Mouse (Mus musculus): ENCODE measurements around the gene Slc8b1. TPM values are rescaled to one million over a fixed set of nuclear protein-coding genes. Genes with fewer than 3 reads are reported as not detected.
"Not testable (repeated sequence)": the region's sequence is repeated elsewhere in the genome, so short reads cannot be mapped to it uniquely, and the experiment has no call there.

Slc8b1 gene
- polyA plus RNA-seq, 1 experiment from 2014 or later, result 4.2 TPM

DNA sequence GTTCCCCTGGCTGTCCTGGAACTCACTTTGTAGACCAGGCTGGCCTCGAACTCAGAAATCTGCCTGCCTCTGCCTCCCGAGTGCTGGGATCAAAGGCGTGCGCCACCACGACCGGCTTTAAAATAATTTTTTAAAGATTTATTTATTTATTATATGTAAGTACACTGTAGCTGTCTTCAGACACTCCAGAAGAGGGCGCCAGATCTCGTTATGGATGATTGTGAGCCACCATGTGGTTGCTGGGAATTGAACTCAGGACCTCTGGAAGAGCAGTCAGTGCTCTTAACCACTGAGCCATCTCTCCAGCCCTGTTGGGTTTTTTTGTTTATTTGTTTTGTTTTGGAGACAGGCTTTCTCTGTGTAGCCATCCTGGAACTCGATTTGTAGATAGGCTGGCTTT lies 10.4 kb upstream of the Slc8b1 start:
- not testable (repeated sequence) for H3K4me3 ChIP-seq; H3K9me3 ChIP-seq; DNase-seq (ENCODE audit: low spot score); H3K27ac ChIP-seq; H3K27me3 ChIP-seq (ENCODE audit: insufficient read depth, poor library complexity, severe bottlenecking)
- WGBS, result 83% methylated on average over 9 of the region's 9 CpGs
- peaks cover 16% of the 10 kb centered on the region for H3K36me3 ChIP-seq
- peaks cover 21% of the 10 kb centered on the region for H3K4me1 ChIP-seq

DNA sequence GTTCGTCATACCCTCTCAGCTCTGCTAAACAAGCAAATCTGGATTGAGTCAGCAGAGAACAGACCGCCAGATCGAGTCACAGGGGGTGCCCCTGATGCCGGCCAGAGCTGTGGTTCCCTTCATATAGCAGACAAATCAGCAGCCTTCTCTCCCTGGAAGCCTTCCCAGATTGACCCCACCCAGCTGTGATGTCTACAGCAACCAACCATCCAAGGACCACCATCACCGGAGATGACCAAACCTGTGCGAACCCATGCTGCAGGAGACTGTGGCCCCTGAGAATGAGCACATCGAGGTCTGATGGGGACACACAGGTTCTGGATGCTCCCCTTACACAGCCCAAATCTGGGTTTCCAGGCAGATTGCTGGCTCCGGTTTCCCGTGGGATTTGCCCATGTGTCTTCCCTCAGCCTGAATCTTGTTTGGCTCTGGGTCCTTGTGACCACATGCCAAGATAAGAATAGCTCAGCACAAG lies 8.8 kb upstream of the Slc8b1 start:
- H3K4me1 ChIP-seq, result peaks cover 24% of the 10 kb centered on the region
- WGBS, result 61% methylated on average over 9 of the region's 9 CpGs
- H3K36me3 ChIP-seq, result peaks cover 5% of the 10 kb centered on the region; the same call in 1 of the 2 replicates
- H3K4me3 ChIP-seq, result peak overlapping the region; percentile 96
- no peaks in the 10 kb centered on the region for H3K27me3 ChIP-seq (ENCODE audit: insufficient read depth, poor library complexity, severe bottlenecking)
- H3K27ac ChIP-seq, result no peak overlapping the region
- H3K9me3 ChIP-seq, result no peaks in the 10 kb centered on the region
- no peak for DNase-seq (ENCODE audit: low spot score)

DNA sequence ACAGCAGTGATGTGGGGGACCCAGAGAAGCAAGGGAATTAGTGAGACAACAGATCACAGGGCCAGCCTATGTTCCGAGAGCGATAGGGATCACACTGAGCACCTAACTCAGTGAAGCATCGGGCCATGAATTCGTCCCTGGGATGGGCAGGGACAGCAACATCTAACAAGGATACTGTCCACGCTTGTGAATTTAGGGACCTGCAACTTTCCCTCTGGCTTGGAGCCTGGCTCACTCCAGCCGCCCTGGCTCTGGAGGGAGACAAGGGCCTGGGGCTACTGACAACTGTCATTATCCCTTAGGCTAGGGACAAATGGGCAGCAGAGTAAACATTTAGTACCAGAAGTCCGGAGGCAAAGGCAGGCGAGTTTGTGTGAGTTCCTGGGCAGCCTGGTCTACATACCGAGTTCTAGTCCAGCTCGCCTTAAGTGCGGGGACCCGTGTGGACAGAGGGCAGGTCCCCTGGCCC lies 8.3 kb upstream of the Slc8b1 start:
- H3K27me3 ChIP-seq (ENCODE audit: insufficient read depth, poor library complexity, severe bottlenecking), result no peaks in the 10 kb centered on the region
- DNase-seq (ENCODE audit: low spot score), result no peak
- H3K9me3 ChIP-seq, result no peaks in the 10 kb centered on the region
- H3K4me1 ChIP-seq, result peaks cover 24% of the 10 kb centered on the region
- WGBS, result 5% methylated on average over 12 of the region's 12 CpGs
- H3K27ac ChIP-seq, result peak overlapping the region; percentile 91
- H3K4me3 ChIP-seq, result peak overlapping the region; percentile 96
- 0 out of 2 replicates have a peak, but pooled peaks cover 2% of the 10 kb centered on the region for H3K36me3 ChIP-seq

DNA sequence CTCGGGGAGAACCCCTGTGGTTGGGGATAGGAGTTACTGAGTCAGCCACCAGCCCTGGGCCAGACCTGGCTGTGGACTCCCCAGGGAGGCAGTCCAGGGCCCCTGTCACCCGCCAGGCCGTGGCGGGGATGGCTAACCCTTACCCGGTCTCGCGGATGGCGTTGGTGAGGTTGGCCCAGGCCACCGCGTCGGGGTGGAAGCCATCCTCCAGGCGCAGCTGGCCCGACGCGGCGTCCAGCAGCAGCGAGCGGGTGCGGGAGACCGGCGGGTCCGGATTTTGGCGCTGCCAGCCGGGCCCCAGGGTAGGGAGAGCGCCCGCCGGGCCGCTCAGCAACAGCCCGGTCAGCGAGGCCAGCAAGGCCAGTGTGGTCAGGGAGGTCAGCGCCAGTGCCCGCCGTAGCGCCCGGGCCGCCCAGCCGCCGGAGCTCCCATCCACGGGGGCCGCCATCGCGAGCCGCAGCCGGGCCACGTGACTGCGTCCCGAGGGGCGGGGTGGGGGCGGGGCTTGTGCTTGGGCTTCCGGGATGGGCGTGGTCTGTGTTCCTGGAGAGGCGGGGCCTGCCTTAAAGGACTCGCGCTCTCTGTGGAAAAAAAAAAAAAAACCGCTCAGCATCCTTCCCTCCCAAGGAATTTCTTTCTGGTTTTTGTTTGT lies 7.7 kb upstream of the Slc8b1 start, which contains the start of gene Plbd2:
TSS of gene Plbd2 (minus strand) at position 482 of the 652 bp plus-strand sequence.
- 0 out of 2 replicates have a peak, but pooled peaks cover 2% of the 10 kb centered on the region for H3K36me3 ChIP-seq
- DNase-seq (ENCODE audit: low spot score), result peak; percentile 96
- H3K4me3 ChIP-seq, result peak within 1 kb of the TSS; percentile 96
- no peaks in the 10 kb centered on the region for H3K27me3 ChIP-seq (ENCODE audit: insufficient read depth, poor library complexity, severe bottlenecking)
- WGBS, result under 1% methylated on average over 55 of the region's 55 CpGs
- peaks cover 24% of the 10 kb centered on the region for H3K4me1 ChIP-seq
- peak within 1 kb of the TSS; percentile 91 for H3K27ac ChIP-seq
- H3K9me3 ChIP-seq, result no peaks in the 10 kb centered on the region

DNA sequence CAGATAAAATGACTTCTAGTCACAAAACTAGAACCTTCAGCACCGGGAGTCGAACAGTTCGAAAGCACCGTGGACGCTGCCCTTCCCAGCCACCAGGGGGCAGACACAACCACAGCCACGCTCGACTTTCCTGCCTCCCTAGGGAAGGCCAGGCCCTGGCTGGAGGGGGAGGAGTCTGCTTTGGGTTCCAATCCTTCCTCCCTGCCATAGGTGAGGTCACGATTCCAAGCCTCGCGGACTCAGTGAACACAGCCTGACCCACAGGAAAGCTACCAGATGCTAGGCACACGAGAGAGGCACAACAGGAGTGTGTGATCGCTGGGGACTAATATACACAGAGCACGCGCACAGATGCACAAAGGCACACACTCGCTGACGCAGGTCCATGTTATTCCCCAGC lies 5.6 kb upstream of the Slc8b1 start:
- H3K27me3 ChIP-seq (ENCODE audit: insufficient read depth, poor library complexity, severe bottlenecking), result no peaks in the 10 kb centered on the region
- WGBS, result 26% methylated on average over 16 of the region's 16 CpGs
- H3K4me3 ChIP-seq, result peak overlapping the region; percentile 22; the same call in 1 of the 2 replicates
- peaks cover 30% of the 10 kb centered on the region for H3K4me1 ChIP-seq
- DNase-seq (ENCODE audit: low spot score), result peak; percentile 88
- H3K9me3 ChIP-seq, result no peaks in the 10 kb centered on the region; the same call in 1 of the 2 replicates
- H3K36me3 ChIP-seq, result no peaks in the 10 kb centered on the region
- peak overlapping the region; percentile 59; the same call in 1 of the 2 replicates for H3K27ac ChIP-seq

GRCm38 (mm10) chr5:120505781-120506180 lies 5.2 kb upstream of the Slc8b1 start:
- Histone ChIP-seq H3K27me3 (ENCODE audit: insufficient read depth, poor library complexity, severe bottlenecking) (no peaks in the 10 kb centered on the region), H3K36me3 (no peaks in the 10 kb centered on the region), H3K4me1 (peaks cover 33% of the 10 kb centered on the region), H3K27ac (peak overlapping the region; percentile 59; the same call in 1 of the 2 replicates), H3K4me3 (no peak overlapping the region), H3K9me3 (no peaks in the 10 kb centered on the region; the same call in 1 of the 2 replicates)
- no peak for DNase-seq (ENCODE audit: low spot score)
- 65% methylated on average over 9 of the region's 9 CpGs for WGBS

DNA sequence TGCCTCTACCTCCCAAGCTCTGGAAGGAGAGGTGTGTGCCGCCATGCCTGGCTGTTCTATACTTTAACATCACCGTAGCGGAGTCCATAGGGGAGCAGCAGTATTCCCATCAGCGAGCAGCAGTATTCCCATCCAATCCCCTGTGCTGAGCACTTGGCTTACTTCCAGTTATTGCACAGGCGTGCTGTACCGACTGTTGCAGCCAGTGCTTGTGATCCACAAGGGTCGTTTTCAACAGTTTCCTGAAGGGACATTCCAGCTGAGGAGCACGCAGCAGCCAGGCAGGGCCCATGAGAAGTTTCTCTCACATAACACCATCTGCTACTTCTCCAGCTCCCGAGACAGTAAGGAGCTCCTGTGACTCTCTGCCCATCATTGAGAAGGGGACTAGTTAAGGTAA lies 4.5 kb upstream of the Slc8b1 start:
- H3K36me3 ChIP-seq, result no peaks in the 10 kb centered on the region
- H3K27me3 ChIP-seq (ENCODE audit: insufficient read depth, poor library complexity, severe bottlenecking), result no peaks in the 10 kb centered on the region
- H3K9me3 ChIP-seq, result no peaks in the 10 kb centered on the region; the same call in 1 of the 2 replicates
- no peak for DNase-seq (ENCODE audit: low spot score)
- H3K4me3 ChIP-seq, result no peak overlapping the region
- no peak overlapping the region for H3K27ac ChIP-seq
- WGBS, result 60% methylated on average over 9 of the region's 9 CpGs
- H3K4me1 ChIP-seq, result peaks cover 40% of the 10 kb centered on the region

- Histone ChIP-seq H3K27ac (no peak overlapping the region), H3K4me3 (no peak overlapping the region), H3K4me1 (peaks cover 37% of the 10 kb centered on the region), H3K9me3 (no peaks in the 10 kb centered on the region; the same call in 1 of the 2 replicates), H3K36me3 (no peaks in the 10 kb centered on the region), H3K27me3 (ENCODE audit: insufficient read depth, poor library complexity, severe bottlenecking) (peaks cover 6% of the 10 kb centered on the region; the same call in 1 of the 2 replicates)
- WGBS, result 46% methylated on average over 4 of the region's 4 CpGs
- DNase-seq (ENCODE audit: low spot score), result no peak
These were observed 3.7 kb upstream of the Slc8b1 start for GRCm38 (mm10) chr5:120507311-120507710.

DNA sequence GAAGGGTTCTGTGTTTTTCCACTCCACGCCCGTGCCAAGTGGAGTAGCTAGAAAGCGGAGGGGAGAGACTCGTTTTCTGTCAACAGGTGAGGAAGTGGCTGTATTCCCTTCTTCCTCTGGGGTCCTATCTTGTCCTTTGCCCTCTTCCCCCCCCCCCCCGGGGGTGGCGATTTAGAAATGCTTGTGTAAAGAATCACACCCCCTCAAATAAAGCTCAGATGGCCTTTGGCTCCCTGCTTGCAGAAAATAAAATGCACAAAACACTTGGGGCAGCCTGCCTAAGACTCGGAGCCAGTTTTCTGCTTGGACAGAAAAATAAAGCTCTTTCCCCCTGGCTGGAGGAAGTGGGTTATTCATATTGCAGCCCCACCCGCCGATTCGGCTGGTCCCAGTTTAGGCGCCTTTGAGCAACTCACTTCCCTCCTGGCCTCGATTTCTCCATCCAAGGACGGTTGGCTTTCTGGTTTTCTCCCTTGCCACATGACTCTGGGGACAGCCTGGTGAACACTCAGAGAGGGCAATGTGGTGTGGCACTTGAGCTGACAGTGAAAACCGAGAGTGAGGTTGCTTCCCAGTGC lies 764 bp downstream of the Slc8b1 start:
- 29% methylated on average over 14 of the region's 14 CpGs for WGBS
- Histone ChIP-seq H3K4me3 (peak overlapping the region; percentile 65), H3K4me1 (peaks cover 56% of the 10 kb centered on the region), H3K27me3 (ENCODE audit: insufficient read depth, poor library complexity, severe bottlenecking) (peaks cover 23% of the 10 kb centered on the region; the same call in 1 of the 2 replicates), H3K9me3 (no peaks in the 10 kb centered on the region; the same call in 1 of the 2 replicates), H3K36me3 (no peaks in the 10 kb centered on the region), H3K27ac (peak overlapping the region; percentile 67)
- no peak for DNase-seq (ENCODE audit: low spot score)

DNA sequence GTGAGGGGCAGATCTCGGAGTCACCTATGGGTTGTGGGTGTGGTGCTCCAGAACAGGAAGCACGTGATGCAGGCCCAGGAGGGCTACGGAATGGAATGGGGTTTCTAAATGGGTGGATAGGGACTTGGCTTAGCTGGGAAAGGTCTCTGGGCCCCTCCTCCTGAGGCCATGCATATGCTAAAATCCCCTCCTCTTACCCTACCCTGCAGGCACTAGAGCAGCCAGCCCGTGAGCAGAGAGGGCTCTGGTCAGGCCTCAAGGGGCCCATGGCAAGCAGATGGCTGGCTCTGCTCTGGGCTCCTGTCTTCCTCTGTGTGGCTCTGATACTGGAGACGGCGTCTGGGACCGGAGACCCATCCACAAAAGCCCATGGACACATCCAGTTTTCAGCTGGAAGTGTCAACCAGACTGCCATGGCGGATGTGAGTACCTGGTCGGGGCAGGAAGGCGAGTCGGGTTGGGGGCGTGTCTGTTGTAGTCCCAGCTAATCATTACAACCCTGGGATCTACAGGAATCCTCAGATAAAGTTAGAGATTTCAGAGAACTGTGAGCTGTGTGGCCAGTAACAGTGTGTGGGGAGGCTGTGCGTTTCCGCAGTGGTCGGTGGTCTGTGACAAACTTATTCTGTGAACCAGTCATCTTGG lies 2.1 kb downstream of the Slc8b1 start:
- H3K27ac ChIP-seq, result peak overlapping the region; percentile 3; the same call in 1 of the 2 replicates
- H3K4me1 ChIP-seq, result peaks cover 68% of the 10 kb centered on the region

DNA sequence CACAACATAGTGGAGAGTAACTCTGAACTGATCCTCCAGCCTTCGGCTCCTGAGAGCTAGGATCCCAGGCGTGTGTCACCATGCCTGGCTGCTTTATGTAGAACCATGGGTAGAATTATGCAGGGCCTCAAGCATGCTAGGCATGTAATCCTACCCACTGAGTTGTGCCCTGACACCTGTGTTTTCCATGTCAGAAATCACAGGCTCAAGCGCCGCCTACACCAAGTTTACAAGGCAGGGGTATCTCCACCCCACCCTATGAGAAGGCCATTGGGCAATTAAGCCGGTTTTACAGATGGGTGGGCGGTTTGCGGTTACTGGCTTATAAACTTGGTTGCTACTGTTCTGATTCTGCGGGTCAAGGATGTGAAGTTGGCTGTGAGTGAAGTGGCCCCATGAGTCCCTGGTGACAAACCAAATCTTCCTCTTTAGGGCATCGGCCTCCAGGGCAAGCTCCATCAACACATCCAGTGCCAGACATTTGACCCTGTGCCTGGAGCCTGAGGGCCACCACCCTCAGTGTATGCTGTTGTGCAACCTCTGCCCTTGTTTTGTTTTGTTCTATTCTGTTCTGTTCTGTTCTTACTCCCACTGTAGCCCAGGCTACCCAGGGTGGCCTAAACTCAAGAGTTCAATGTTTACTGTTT lies 3.2 kb downstream of the Slc8b1 start:
- H3K9me3 ChIP-seq, result no peaks in the 10 kb centered on the region; the same call in 1 of the 2 replicates
- H3K27me3 ChIP-seq (ENCODE audit: insufficient read depth, poor library complexity, severe bottlenecking), result peaks cover 23% of the 10 kb centered on the region; the same call in 1 of the 2 replicates
- peaks cover 62% of the 10 kb centered on the region for H3K4me1 ChIP-seq
- WGBS, result 90% methylated on average over 9 of the region's 9 CpGs
- no peaks in the 10 kb centered on the region for H3K36me3 ChIP-seq
- no peak overlapping the region for H3K27ac ChIP-seq
- DNase-seq (ENCODE audit: low spot score), result no peak
- no peak overlapping the region for H3K4me3 ChIP-seq

More for the DNA sequence above, 2.1 kb downstream of the Slc8b1 start:
- Histone ChIP-seq H3K27me3 (ENCODE audit: insufficient read depth, poor library complexity, severe bottlenecking) (peaks cover 23% of the 10 kb centered on the region; the same call in 1 of the 2 replicates), H3K9me3 (no peaks in the 10 kb centered on the region; the same call in 1 of the 2 replicates), H3K4me3 (no peak overlapping the region), H3K36me3 (no peaks in the 10 kb centered on the region)
- WGBS, result 42% methylated on average over 15 of the region's 15 CpGs
- no peak for DNase-seq (ENCODE audit: low spot score)

- WGBS, result 49% methylated on average over 4 of the region's 4 CpGs
- H3K9me3 ChIP-seq, result no peaks in the 10 kb centered on the region
- H3K36me3 ChIP-seq, result no peaks in the 10 kb centered on the region
- peaks cover 62% of the 10 kb centered on the region for H3K4me1 ChIP-seq
- H3K27me3 ChIP-seq (ENCODE audit: insufficient read depth, poor library complexity, severe bottlenecking), result peaks cover 23% of the 10 kb centered on the region; the same call in 1 of the 2 replicates
- DNase-seq (ENCODE audit: low spot score), result no peak
- no peak overlapping the region for H3K27ac ChIP-seq
- H3K4me3 ChIP-seq, result no peak overlapping the region
These were observed 3.8 kb downstream of the Slc8b1 start for GRCm38 (mm10) chr5:120514754-120515153.

Measured in heart, embryonic 10.5 days (tissue).